Mouse (Mus musculus) forebrain, embryonic 14.5 days (tissue): ENCODE measurements around the gene Ndufab1. TPM values are rescaled to one million over a fixed set of nuclear protein-coding genes. Genes with fewer than 3 reads are reported as not detected.

ENCODE experiments used
- ATAC-seq: fragments of 200-750 bp; cut with Nextera tagmentation; 2 replicates; pipeline ENCODE4 v1.8.0; 2017; ENCODE audit warnings: mild to moderate bottlenecking, moderate library complexity
- DNase-seq: peaks from one replicate; pipeline ENCODE4 v3.0.0-alpha.2; 2015; ENCODE audit warnings: low spot score
- H3K27ac ChIP-seq: fragments of 300-500 bp; sonication (generic); 2 replicates; pipeline ENCODE4 v1.5.1; 2014; ENCODE audit warnings: low read depth, mild to moderate bottlenecking, control low read depth, low read length, moderate library complexity
- H3K27me3 ChIP-seq: fragments of 300-500 bp; sonication (generic); replicated peaks from 2 replicates; pipeline ENCODE4 v1.6.1; 2014; ENCODE audit warnings: low read length, control low read depth, mixed read lengths; ENCODE audit not compliant: control insufficient read depth, insufficient read depth
- H3K36me3 ChIP-seq: fragments of 300-500 bp; sonication (generic); 2 replicates; pipeline ENCODE4 v1.6.1; 2014; ENCODE audit warnings: low read length, control low read depth; ENCODE audit not compliant: control insufficient read depth, insufficient read depth
- H3K4me1 ChIP-seq: fragments of 300-500 bp; sonication (generic); 2 replicates; pipeline ENCODE4 v1.6.1; 2014; ENCODE audit warnings: antibody characterized with exemption, low read length, control low read depth; ENCODE audit not compliant: control insufficient read depth, insufficient read depth
- H3K4me2 ChIP-seq: fragments of 300-500 bp; sonication (generic); 2 replicates; pipeline ENCODE4 v1.6.1; 2014; ENCODE audit warnings: mild to moderate bottlenecking, control low read depth, low read length
- H3K4me3 ChIP-seq: fragments of 300-500 bp; sonication (generic); 2 replicates; pipeline ENCODE4 v1.5.1; 2014; ENCODE audit warnings: low read depth, low read length, control low read depth
- H3K9ac ChIP-seq: fragments of 300-500 bp; sonication (generic); 2 replicates; pipeline ENCODE4 v1.6.1; 2014; ENCODE audit warnings: mild to moderate bottlenecking, low read length, control low read depth, moderate library complexity
- H3K9me3 ChIP-seq: fragments of 300-500 bp; sonication (generic); replicated peaks from 2 replicates; pipeline ENCODE4 v1.6.1; 2016; ENCODE audit warnings: low read length, control low read depth, mixed read lengths; ENCODE audit not compliant: control insufficient read depth
- WGBS: fragments of 180-500 bp; shearing (Covaris S2); extraction: QIAGEN DNeasy Blood & Tissue Kit; methylation state at CpG from one replicate; pipeline ENCODE4 v1.1.7; 2014; 5-methylcytosine and 5-hydroxymethylcytosine counted together
- polyA plus RNA-seq: library from polyadenylated mRNA; unstranded; fragments of >200 nt; fragmentation: Nextera tagmentation; extraction: Ambion mirVana; gene quantifications from 2 replicates; pipeline ENCODE4 v1.2.1, GENCODE M21; 2014

Ndufab1 gene
- polyA plus RNA-seq, 1 experiment from 2014 or later: 563 TPM

- Histone ChIP-seq H3K4me1 (no peaks in the 10 kb centered on the region), H3K27ac (no peak overlapping the region), H3K4me2 (no peak overlapping the region), H3K36me3 (peaks cover 55% of the 10 kb centered on the region), H3K27me3 (no peaks in the 10 kb centered on the region), H3K9ac (no peak overlapping the region), H3K9me3 (no peaks in the 10 kb centered on the region), H3K4me3 (no peak overlapping the region)
- DNase-seq (no peak), ATAC-seq (no peak)
- WGBS: 73% methylated on average over 1 of the region's 1 CpGs
Observed at GRCm38 (mm10) chr7:122050834-122051233, 50.9 kb downstream of the Ndufab1 start.

- no peak overlapping the region for H3K9ac ChIP-seq
- no peak overlapping the region for H3K4me2 ChIP-seq
- no peaks in the 10 kb centered on the region for H3K27me3 ChIP-seq
- DNase-seq (no peak), ATAC-seq (no peak)
- H3K4me3 ChIP-seq: no peak overlapping the region
- H3K9me3 ChIP-seq: no peaks in the 10 kb centered on the region
- H3K36me3 ChIP-seq: peaks cover 36% of the 10 kb centered on the region
- no peak overlapping the region for H3K27ac ChIP-seq
- no peaks in the 10 kb centered on the region for H3K4me1 ChIP-seq
- WGBS: 95% methylated on average over 9 of the region's 9 CpGs
Observed at GRCm38 (mm10) chr7:122048191-122048590, 53.5 kb downstream of the Ndufab1 start.

GRCm38 (mm10) chr7:122046813-122047212 is 54.9 kb downstream of the Ndufab1 start:
- Histone ChIP-seq H3K4me3 (no peak overlapping the region), H3K36me3 (peaks cover 36% of the 10 kb centered on the region), H3K27me3 (no peaks in the 10 kb centered on the region), H3K9ac (no peak overlapping the region), H3K4me1 (no peaks in the 10 kb centered on the region), H3K9me3 (no peaks in the 10 kb centered on the region), H3K4me2 (no peak overlapping the region), H3K27ac (no peak overlapping the region)
- DNase-seq (no peak), ATAC-seq (no peak)
- 96% methylated on average over 2 of the region's 2 CpGs for WGBS

- ATAC-seq: no peak
- no peak overlapping the region for H3K4me2 ChIP-seq
- peaks cover 30% of the 10 kb centered on the region for H3K36me3 ChIP-seq
Observed at GRCm38 (mm10) chr7:122045711-122046110, 56.0 kb downstream of the Ndufab1 start.

DNA sequence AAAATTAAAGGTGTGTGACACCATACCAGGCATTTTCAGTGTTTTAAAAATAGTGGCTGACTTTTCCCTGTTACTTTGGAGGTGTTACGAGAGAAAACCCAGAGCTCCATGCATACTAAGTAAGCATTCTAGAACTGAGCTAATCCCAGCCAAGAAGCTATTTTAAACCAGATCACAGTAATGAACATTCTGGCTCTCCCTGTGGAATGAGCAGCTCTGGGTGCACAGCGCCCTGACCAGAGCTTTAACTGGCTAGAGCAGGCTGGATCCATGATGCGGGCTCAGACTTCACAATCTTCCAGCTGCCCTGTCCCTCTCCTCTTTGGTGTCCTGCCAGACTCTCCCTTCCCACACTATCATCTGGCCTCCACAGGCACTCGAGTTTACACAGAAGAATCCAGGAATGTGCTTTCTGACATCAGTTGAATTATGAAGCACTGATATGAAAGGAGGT is 56.5 kb downstream of the Ndufab1 start:
- no peak overlapping the region for H3K27ac ChIP-seq
- H3K36me3 ChIP-seq: peaks cover 30% of the 10 kb centered on the region
- no peak for DNase-seq
- no peak for ATAC-seq
- WGBS: 98% methylated on average over 4 of the region's 4 CpGs
- no peak overlapping the region for H3K9ac ChIP-seq
- no peaks in the 10 kb centered on the region for H3K9me3 ChIP-seq
- no peak overlapping the region for H3K4me3 ChIP-seq
- H3K4me1 ChIP-seq: no peaks in the 10 kb centered on the region
- no peaks in the 10 kb centered on the region for H3K27me3 ChIP-seq
- no peak overlapping the region for H3K4me2 ChIP-seq

More at GRCm38 (mm10) chr7:122045711-122046110, 56.0 kb downstream of the Ndufab1 start:
- H3K4me3 ChIP-seq: no peak overlapping the region
- no peak overlapping the region for H3K9ac ChIP-seq
- H3K27ac ChIP-seq: no peak overlapping the region
- no peaks in the 10 kb centered on the region for H3K9me3 ChIP-seq
- H3K4me1 ChIP-seq: no peaks in the 10 kb centered on the region
- no peaks in the 10 kb centered on the region for H3K27me3 ChIP-seq
- DNase-seq: no peak
- WGBS: 100% methylated on average over 1 of the region's 1 CpGs

- WGBS: 86% methylated on average over 8 of the region's 8 CpGs
- ATAC-seq: no peak
Observed at GRCm38 (mm10) chr7:122044106-122044505, 57.6 kb downstream of the Ndufab1 start.

More at GRCm38 (mm10) chr7:122044106-122044505, 57.6 kb downstream of the Ndufab1 start:
- no peak overlapping the region for H3K4me3 ChIP-seq
- H3K4me2 ChIP-seq: no peak overlapping the region
- no peaks in the 10 kb centered on the region for H3K4me1 ChIP-seq
- H3K9me3 ChIP-seq: no peaks in the 10 kb centered on the region
- no peaks in the 10 kb centered on the region for H3K27me3 ChIP-seq
- peaks cover 40% of the 10 kb centered on the region for H3K36me3 ChIP-seq
- H3K9ac ChIP-seq: no peak overlapping the region
- DNase-seq: no peak
- H3K27ac ChIP-seq: no peak overlapping the region

Other genes with a start within 250 kb of the Ndufab1 start
- 0.09 and 0.20 TPM in 2 replicates for gene Scnn1b, start 236.8 kb downstream of the Ndufab1 start, polyA plus RNA-seq
- gene Cog7, start 120.2 kb downstream of the Ndufab1 start, polyA plus RNA-seq: 7.8 and 11.0 TPM in 2 replicates
- gene Gga2, start 80.7 kb downstream of the Ndufab1 start, polyA plus RNA-seq: 28.0 and 32.1 TPM in 2 replicates
- 69.9 and 76.5 TPM in 2 replicates for gene Ubfd1, start 34.7 kb downstream of the Ndufab1 start, polyA plus RNA-seq
- 11.8 TPM in 2 replicates for gene Ears2, start 34.6 kb downstream of the Ndufab1 start, polyA plus RNA-seq
- gene Palb2, start 31.1 kb upstream of the Ndufab1 start, polyA plus RNA-seq: 7.2 TPM in 2 replicates
- 162 and 166 TPM in 2 replicates for gene Dctn5, start 31.2 kb upstream of the Ndufab1 start, polyA plus RNA-seq
- 47.7 and 48.4 TPM in 2 replicates for gene Plk1, start 57.6 kb upstream of the Ndufab1 start, polyA plus RNA-seq
- gene Ern2, start 84.3 kb upstream of the Ndufab1 start, polyA plus RNA-seq: 0.33 and 0.42 TPM in 2 replicates
- gene Chp2, start 117.6 kb upstream of the Ndufab1 start, polyA plus RNA-seq: 0.66 and 0.79 TPM in 2 replicates
- gene Prkcb, start 186.9 kb upstream of the Ndufab1 start, polyA plus RNA-seq: 29.4 and 39.3 TPM in 2 replicates